Mouse (Mus musculus) CH12.LX (cell line): Measurements from ENCODE around the gene Galp. TPM values are rescaled to one million over a fixed set of nuclear protein-coding genes. Genes with fewer than 3 reads are reported as not detected.

Source experiments
- DNase-seq: peaks from one replicate; pipeline ENCODE4 v3.0.0-alpha.2; 2013; ENCODE audit errors: extremely low read depth
- H3K27ac ChIP-seq: 2 replicates; pipeline ENCODE4 v1.5.1; 2012; ENCODE audit warnings: low read depth, mild to moderate bottlenecking, control low read depth, moderate library complexity; ENCODE audit not compliant: insufficient read depth
- H3K27me3 ChIP-seq: replicated peaks from 2 replicates; pipeline ENCODE3; 2012; ENCODE audit warnings: inconsistent platforms
- H3K36me3 ChIP-seq, 2 experiments: replicated peaks in 1 of 2; 2 replicates each; pipeline versions ENCODE3 to v1.6.1; 2012; ENCODE audit warnings: inconsistent platforms in 1 of 2, low read length in 1 of 2, mild to moderate bottlenecking in 1 of 2, mixed read lengths in 1 of 2, moderate library complexity in 1 of 2; ENCODE audit not compliant: control insufficient read depth in 1 of 2, insufficient read depth in 1 of 2
- H3K4me1 ChIP-seq, 2 experiments: 2 replicates each; pipeline ENCODE4 v1.6.1; 2012; ENCODE audit warnings: inconsistent platforms in 1 of 2, moderate library complexity in 1 of 2; ENCODE audit not compliant: insufficient read depth in 2 of 2, control insufficient read depth in 1 of 2
- H3K4me2 ChIP-seq: 2 replicates; pipeline ENCODE4 v1.6.1; 2012; ENCODE audit warnings: low read depth, mild to moderate bottlenecking, control low read depth; ENCODE audit not compliant: poor library complexity, insufficient read depth, severe bottlenecking
- H3K4me3 ChIP-seq, 3 experiments: fragments of 150-350 bp in 1 of 3; sonication (generic) in 1 of 3; replicated peaks in 1 of 3; 2 replicates each; pipeline versions ENCODE3 to v1.5.1; 2011 to 2012; ENCODE audit warnings: low read depth in 2 of 3, low read length in 2 of 3, mild to moderate bottlenecking in 2 of 3, moderate library complexity in 2 of 3, control low read depth in 1 of 3, improper control_type of control experiment in 1 of 3, inconsistent platforms in 1 of 3, mixed read lengths in 1 of 3; ENCODE audit not compliant: poor library complexity in 1 of 3
- H3K79me2 ChIP-seq: replicated peaks from 2 replicates; pipeline ENCODE4 v1.6.1; 2012; ENCODE audit warnings: mild to moderate bottlenecking, moderate library complexity; ENCODE audit not compliant: control insufficient read depth, poor library complexity, insufficient read depth, severe bottlenecking; ENCODE audit errors: extremely low read depth
- H3K9ac ChIP-seq: 2 replicates; pipeline ENCODE4 v1.6.1; 2012; ENCODE audit warnings: low read depth, mild to moderate bottlenecking, control low read depth, moderate library complexity; ENCODE audit not compliant: insufficient read depth
- H3K9me3 ChIP-seq: replicated peaks from 2 replicates; pipeline ENCODE3; 2012; ENCODE audit warnings: low read length, inconsistent platforms, mixed read lengths
- BHLHE40 ChIP-seq: IDR thresholded peaks from 2 replicates; pipeline ENCODE4 v1.6.1; 2011; ENCODE audit warnings: mild to moderate bottlenecking, low read depth, low read length, improper control_type of control experiment
- CHD2 ChIP-seq: IDR thresholded peaks from 2 replicates; pipeline ENCODE4 v1.6.1; 2011; ENCODE audit warnings: low read length, improper control_type of control experiment
- CTCF ChIP-seq, 2 experiments: IDR thresholded peaks in 1 of 2; conservative IDR thresholded peaks in 1 of 2; 2 replicates each; pipeline ENCODE4 v1.5.1; 2011 to 2012; ENCODE audit warnings: low read depth in 2 of 2, low read length in 2 of 2, improper control_type of control experiment in 1 of 2, inconsistent platforms in 1 of 2, mild to moderate bottlenecking in 1 of 2, moderate library complexity in 1 of 2
- E2F4 ChIP-seq: IDR thresholded peaks from 2 replicates; pipeline ENCODE4 v1.6.1; 2011; ENCODE audit warnings: low read depth, low read length, improper control_type of control experiment; ENCODE audit not compliant: insufficient replicate concordance
- ELF1 ChIP-seq: IDR thresholded peaks from 2 replicates; pipeline ENCODE4 v1.6.1; 2014; ENCODE audit warnings: low read depth, mild to moderate bottlenecking, inconsistent platforms, low read length, improper control_type of control experiment
- EP300 ChIP-seq: IDR thresholded peaks from 2 replicates; pipeline ENCODE4 v1.6.1; 2011; ENCODE audit warnings: low read length, improper control_type of control experiment
- ETS1 ChIP-seq: conservative IDR thresholded peaks from 2 replicates; pipeline ENCODE4 v1.6.1; 2012; ENCODE audit warnings: low read depth, mild to moderate bottlenecking, inconsistent platforms, low read length, improper control_type of control experiment, moderate library complexity
- GABPA ChIP-seq: IDR thresholded peaks from 2 replicates; pipeline ENCODE4 v1.6.1; 2012; ENCODE audit warnings: low read depth, low read length, improper control_type of control experiment, inconsistent platforms; ENCODE audit not compliant: insufficient replicate concordance
- IRF4 ChIP-seq: IDR thresholded peaks from 2 replicates; pipeline ENCODE4 v1.6.1; 2014; ENCODE audit warnings: low read depth, mild to moderate bottlenecking, inconsistent platforms, low read length, improper control_type of control experiment
- JUN ChIP-seq: IDR thresholded peaks from 2 replicates; pipeline ENCODE4 v1.6.1; 2011; ENCODE audit warnings: low read depth, mild to moderate bottlenecking, low read length, improper control_type of control experiment, moderate library complexity; ENCODE audit not compliant: insufficient read depth
- KAT2A ChIP-seq: IDR thresholded peaks from 2 replicates; pipeline ENCODE4 v1.6.1; 2012; ENCODE audit warnings: low read length, improper control_type of control experiment, inconsistent platforms; ENCODE audit not compliant: insufficient replicate concordance
- MAX ChIP-seq: IDR thresholded peaks from 2 replicates; pipeline ENCODE4 v1.6.1; 2011; ENCODE audit warnings: low read length, improper control_type of control experiment
- MAZ ChIP-seq: IDR thresholded peaks from 2 replicates; pipeline ENCODE4 v1.6.1; 2012; ENCODE audit warnings: low read depth, mild to moderate bottlenecking, inconsistent platforms, low read length, improper control_type of control experiment, moderate library complexity
- MXI1 ChIP-seq: IDR thresholded peaks from 2 replicates; pipeline ENCODE4 v1.6.1; 2011; ENCODE audit warnings: mild to moderate bottlenecking, low read depth, low read length, improper control_type of control experiment
- MYC ChIP-seq: IDR thresholded peaks from 2 replicates; pipeline ENCODE4 v1.6.1; 2011; ENCODE audit warnings: low read depth, mild to moderate bottlenecking, improper control_type of control experiment, low read length
- NELFE ChIP-seq: IDR thresholded peaks from 2 replicates; pipeline ENCODE4 v1.6.1; 2011; ENCODE audit warnings: low read depth, low read length, improper control_type of control experiment
- NRF1 ChIP-seq: IDR thresholded peaks from 2 replicates; pipeline ENCODE4 v1.6.1; 2014; ENCODE audit warnings: low read depth, mild to moderate bottlenecking, inconsistent platforms, low read length, improper control_type of control experiment, moderate library complexity
- PAX5 ChIP-seq: IDR thresholded peaks from 2 replicates; pipeline ENCODE4 v1.6.1; 2012; ENCODE audit warnings: low read length, inconsistent platforms, mixed read lengths
- RAD21 ChIP-seq: IDR thresholded peaks from 2 replicates; pipeline ENCODE4 v1.6.1; 2011; ENCODE audit warnings: low read depth, mild to moderate bottlenecking, low read length, improper control_type of control experiment, moderate library complexity
- RCOR1 ChIP-seq: conservative IDR thresholded peaks from 2 replicates; pipeline ENCODE4 v1.6.1; 2012; ENCODE audit warnings: low read depth, mild to moderate bottlenecking, inconsistent platforms, low read length, improper control_type of control experiment
- SMC3 ChIP-seq: IDR thresholded peaks from 2 replicates; pipeline ENCODE4 v1.6.1; 2011; ENCODE audit warnings: low read depth, low read length, improper control_type of control experiment
- TBP ChIP-seq: conservative IDR thresholded peaks from 2 replicates; pipeline ENCODE4 v1.6.1; 2011; ENCODE audit warnings: low read depth, low read length, improper control_type of control experiment
- USF1 ChIP-seq: IDR thresholded peaks from 2 replicates; pipeline ENCODE4 v1.6.1; 2014; ENCODE audit warnings: low read depth, mild to moderate bottlenecking, inconsistent platforms, low read length, improper control_type of control experiment
- USF2 ChIP-seq: conservative IDR thresholded peaks from 2 replicates; pipeline ENCODE4 v1.6.1; 2011; ENCODE audit warnings: low read depth, low read length, improper control_type of control experiment
- ZMIZ1 ChIP-seq: IDR thresholded peaks from 2 replicates; pipeline ENCODE4 v1.6.1; 2012; ENCODE audit warnings: low read depth, mild to moderate bottlenecking, inconsistent platforms, low read length, improper control_type of control experiment
- dilution Hi-C: fragments of 300-500 bp; cut with MboI; formaldehyde crosslinking; loops from 2 replicates; pipeline ENCODE4 v1.14.3; 2020; ENCODE audit warnings: low sequenced_read_pairs; ENCODE audit not compliant: extremely low pct_unique_long_range_greater_than_20kb, extremely low pct_ligation_motif_present
- in situ Hi-C: fragments of 300-500 bp; cut with MboI; formaldehyde crosslinking; loops from 3 replicates; pipeline ENCODE4 v1.14.3; 2019; ENCODE audit warnings: low sequenced_read_pairs, low pct_ligation_motif_present, low pct_unique_long_range_greater_than_20kb, mixed read lengths
- polyA plus RNA-seq: library from polyadenylated mRNA; unstranded; fragments of >175 nt; gene quantifications from 2 replicates; pipeline ENCODE4 v1.2.1, GENCODE M21; 2012; ENCODE audit warnings: low read depth; ENCODE audit not compliant: insufficient read length
- total RNA-seq, 2 experiments: library from RNA; depleted of rRNA; stranded (reverse); fragments of 300-350 nt in 1 of 2; fragments of >200 nt in 1 of 2; gene quantifications; 2 replicates each; pipeline ENCODE4 v1.2.3; 2012 to 2014

Galp gene
- not detected in 2 replicates for total RNA-seq (2012; rRNA removed)
- not detected in 2 replicates for total RNA-seq (2014; rRNA removed)
- polyA plus RNA-seq = not detected in 2 replicates

DNA sequence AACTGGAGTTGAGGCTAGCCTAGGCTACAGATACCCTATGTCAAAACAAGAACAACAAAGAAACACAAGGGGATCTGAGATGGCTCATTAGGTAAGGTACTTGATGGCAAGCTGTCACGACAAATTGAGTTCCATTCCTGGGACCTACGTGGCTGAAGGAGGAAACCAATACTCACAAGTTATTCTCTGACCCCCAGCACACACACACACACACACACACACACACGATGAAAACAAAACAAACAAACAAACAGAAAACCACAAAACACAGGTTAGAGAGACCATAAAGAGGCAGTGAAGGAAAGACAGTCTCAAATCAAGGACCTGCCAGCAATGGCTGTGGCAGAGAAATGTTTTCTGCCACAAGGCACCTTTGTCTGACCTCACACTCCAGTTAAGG lies at the start of gene Galp:
TSS of gene Galp (plus strand) at position 301 of the 400 bp plus-strand sequence.
- Histone ChIP-seq H3K9ac (no peak within 1 kb of the TSS), H3K4me2 (no peak within 1 kb of the TSS), H3K9me3 (no peaks in the 10 kb centered on the region), H3K4me3 (no peak within 1 kb of the TSS), H3K4me1 (no peaks in the 10 kb centered on the region), H3K27ac (no peak within 1 kb of the TSS), H3K79me2 (no peaks in the 10 kb centered on the region), H3K36me3 (peaks cover 0 to 3% of the 10 kb centered on the region in 2 experiments), H3K27me3 (peaks cover 33% of the 10 kb centered on the region)
- in situ Hi-C loops = no loop called here
- TF ChIP-seq CTCF (conservative IDR thresholded peaks at IDR 0.05 in 1 of 2, IDR thresholded peaks at IDR 0.05 in 1 of 2; ENCODE audit: low read depth in 2 of 2, low read length in 2 of 2) (no peak), E2F4 (no peak), CHD2 (no peak), JUN (no peak), MXI1 (no peak), RCOR1 (no peak), MAZ (no peak), BHLHE40 (no peak), ZMIZ1 (no peak), NRF1 (no peak)
- DNase-seq = no peak
- dilution Hi-C loops = no loop called here

DNA sequence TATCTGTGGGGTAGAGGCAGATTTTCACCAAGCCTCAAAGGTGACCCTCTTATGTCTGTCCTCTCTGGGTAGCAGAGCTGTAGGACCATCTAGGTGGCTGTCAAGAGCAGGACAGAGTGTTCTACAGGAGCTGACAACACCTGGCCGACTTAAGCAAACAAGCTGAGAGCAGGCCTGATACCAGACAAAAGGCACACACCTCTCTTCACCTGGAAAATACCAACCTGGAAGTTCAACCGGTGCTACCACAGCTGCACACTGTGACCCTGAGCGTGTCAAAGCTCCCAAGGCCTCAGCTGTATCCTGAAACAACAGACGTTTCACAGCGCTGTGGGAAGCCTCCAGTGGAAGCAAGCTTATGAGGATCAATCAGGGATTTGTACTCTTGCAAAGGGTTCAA lies 49.2 kb upstream of the Galp start:
- no peaks in the 10 kb centered on the region for H3K27me3 ChIP-seq
- TF ChIP-seq IRF4 = no peak
- TF ChIP-seq EP300 = no peak
- TF ChIP-seq RAD21 = no peak
- no peak for TF ChIP-seq CHD2
- no peak for TF ChIP-seq RCOR1
- no peak for TF ChIP-seq GABPA
- TF ChIP-seq NELFE = no peak
- TF ChIP-seq SMC3 = no peak
- TF ChIP-seq KAT2A = no peak
- TF ChIP-seq ELF1 = no peak
- TF ChIP-seq ETS1 = no peak
- TF ChIP-seq MAX = no peak
- no peak for TF ChIP-seq TBP
- TF ChIP-seq MXI1 = no peak
- TF ChIP-seq MYC = no peak
- no peak for TF ChIP-seq USF1
- no peak for TF ChIP-seq PAX5
- TF ChIP-seq USF2 = no peak
- TF ChIP-seq, all 38 proteins: peak for 0
- H3K4me3 ChIP-seq = no peak overlapping the region
- H3K36me3 ChIP-seq = peaks cover 2 to 44% of the 10 kb centered on the region in 2 experiments
- in situ Hi-C loops (no loop called here), dilution Hi-C loops (no loop called here)
- no peak overlapping the region for H3K27ac ChIP-seq
- no peak overlapping the region for H3K4me2 ChIP-seq
- no peak overlapping the region for H3K9ac ChIP-seq
- peaks cover 14 to 86% of the 10 kb centered on the region in 2 experiments for H3K4me1 ChIP-seq
- peaks cover 92% of the 10 kb centered on the region for H3K79me2 ChIP-seq
- no peak for DNase-seq
- H3K9me3 ChIP-seq = no peaks in the 10 kb centered on the region
